Mouse (Mus musculus) B cell, adult 67 days (primary cell): ENCODE data around the gene Dcaf12. TPM values are rescaled to one million over a fixed set of nuclear protein-coding genes. Genes with fewer than 3 reads are reported as not detected.

Source experiments
- total RNA-seq, 2 experiments: library from RNA; stranded (reverse); gene quantifications; 4 replicates each; pipeline ENCODE4 v1.2.4; 2023

Dcaf12 gene
- 10 to 100 TPM; 52.6 to 56.7 TPM for total RNA-seq

DNA sequence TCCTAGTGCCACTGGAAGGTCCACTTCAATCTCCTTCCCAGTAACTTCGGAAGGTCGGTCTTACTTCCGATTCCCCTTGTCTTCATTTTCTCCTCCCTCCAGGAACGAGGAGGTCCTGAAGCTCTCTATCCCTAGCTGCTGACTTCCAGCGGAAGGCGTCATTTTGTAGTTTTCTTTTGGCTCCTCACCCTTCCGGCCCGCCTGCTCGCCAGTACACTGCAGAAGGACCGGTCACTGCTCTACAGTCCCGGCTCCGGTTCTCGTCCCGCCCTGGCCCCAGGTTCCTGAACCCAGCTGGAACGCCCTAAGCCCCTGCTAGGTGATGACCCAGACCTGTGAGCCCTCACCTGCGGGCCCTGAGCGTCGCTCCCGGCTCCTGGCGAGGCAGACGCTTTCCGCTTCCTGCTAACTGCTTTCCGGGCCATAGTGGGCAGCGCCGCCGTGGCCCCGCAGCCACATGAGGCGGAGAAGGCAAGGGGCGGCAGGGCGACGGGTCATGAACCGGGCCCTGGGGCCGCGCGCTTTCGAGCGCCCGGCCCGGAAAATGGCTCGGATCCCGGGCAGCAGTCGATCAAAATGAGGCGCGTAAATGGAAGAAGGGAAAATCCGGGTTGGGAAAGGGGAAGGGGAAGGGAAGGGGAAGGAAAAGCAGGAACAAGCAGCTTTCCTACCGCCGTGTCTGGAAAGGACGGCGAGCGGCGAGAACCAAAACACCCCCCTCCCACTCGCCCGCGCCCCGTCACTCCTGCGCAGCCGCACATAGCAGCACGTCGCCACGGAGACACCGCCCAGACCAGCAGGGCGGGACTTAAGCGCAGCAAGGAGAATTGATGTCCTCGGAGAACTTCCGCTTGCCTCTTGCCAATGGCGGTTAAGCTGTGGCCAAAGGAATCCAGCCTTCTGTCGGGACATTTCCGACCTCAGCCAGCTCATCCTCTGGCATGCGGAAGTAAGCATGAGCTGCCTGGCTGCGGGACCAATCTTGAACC lies at the start of gene Dcaf12:
Gene Dcaf12 (minus strand): TSS at position 749 of the 989 bp plus-strand sequence.

DNA sequence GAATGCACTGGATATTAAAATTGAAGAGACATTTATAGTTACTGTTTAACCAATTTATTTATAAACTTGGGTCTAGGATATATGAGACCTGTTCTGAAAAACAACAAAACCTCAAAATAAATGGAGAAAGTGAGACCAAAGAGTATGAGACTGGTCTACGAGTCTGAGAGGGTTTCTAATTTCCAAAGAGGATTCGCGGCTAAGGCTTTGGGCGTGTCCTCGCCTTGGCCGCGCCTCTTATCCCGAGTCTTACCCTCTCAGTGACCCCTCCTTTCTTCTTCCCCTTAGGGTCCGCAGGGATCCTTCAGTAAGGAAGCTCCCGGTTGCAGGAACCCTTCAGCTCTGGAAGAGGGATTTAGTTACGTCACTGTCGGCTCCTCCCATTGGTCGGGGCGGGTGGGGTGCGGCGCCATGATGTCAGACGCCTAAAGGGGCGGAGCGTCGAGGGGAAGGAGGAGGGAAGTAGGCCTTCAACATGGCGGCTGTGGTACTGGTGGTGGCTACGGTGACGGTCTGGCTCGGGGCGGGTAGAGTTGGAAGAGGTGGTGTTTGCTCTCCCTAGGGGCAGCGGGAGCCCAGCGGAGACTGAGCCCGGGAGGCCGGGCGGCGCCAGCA lies 34.0 kb upstream of the Dcaf12 start, which contains the start of gene Ubap1:
Gene Ubap1 (plus strand): TSS at position 413 of the 615 bp plus-strand sequence.

DNA sequence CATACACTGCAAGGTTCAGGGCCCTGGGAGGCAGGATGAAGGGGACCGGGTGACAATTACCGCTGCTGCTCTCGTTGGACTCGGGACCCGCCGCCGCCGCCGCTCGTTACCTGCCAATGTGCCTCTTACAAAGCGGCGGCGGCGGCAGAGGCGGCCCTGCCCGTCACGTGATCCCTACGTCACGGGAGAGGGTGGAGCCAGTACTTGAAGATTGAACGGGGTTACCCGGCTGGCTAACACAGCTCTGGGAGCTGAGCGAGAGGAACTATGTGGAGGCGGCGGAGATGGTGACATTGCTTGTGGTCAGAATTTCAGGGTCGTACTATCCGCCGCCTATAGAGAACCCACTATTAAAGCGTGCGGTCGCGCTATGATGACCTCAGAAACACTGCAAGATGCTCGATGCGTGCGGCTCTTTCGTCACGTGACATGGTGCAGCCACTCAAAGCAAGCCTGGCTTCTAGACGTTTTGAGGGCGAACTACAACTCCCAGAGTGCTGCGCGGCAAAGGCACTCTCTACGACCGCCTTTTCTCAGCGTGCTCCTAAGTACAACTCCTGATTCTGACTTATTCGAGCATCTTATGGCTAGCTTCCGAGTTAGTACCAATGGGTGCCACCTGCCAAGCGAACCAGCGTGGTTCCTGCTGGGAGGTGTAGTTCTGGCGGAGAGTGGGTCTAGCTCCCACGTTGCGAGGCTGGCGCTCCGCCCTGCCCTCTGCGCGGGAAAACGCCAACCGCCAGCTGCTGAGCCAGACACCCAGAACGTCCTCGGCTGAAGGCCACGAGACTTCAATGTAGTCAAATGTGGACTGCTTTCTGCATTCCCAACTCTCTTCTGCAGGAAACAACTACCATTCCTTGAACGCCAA lies 39.5 kb downstream of the Dcaf12 start, which contains the start of gene Ubap2:
Gene Ubap2 (minus strand): TSS at position 165 of the 871 bp plus-strand sequence.

Other genes starting within 250 kb of the Dcaf12 start
- 1 to 10 TPM in 1 of 2 experiments, under 1 TPM in 1; 0.41 to 2.9 TPM for gene Aqp3, start 216.7 kb downstream of the Dcaf12 start, total RNA-seq
- 10 to 100 TPM; 63.9 to 68.5 TPM for gene Nol6, start 190.4 kb downstream of the Dcaf12 start, total RNA-seq
- gene Ube2r2, start 179.1 kb downstream of the Dcaf12 start, total RNA-seq: 10 to 100 TPM; 86.9 to 89.8 TPM
- gene Ubap2, start 39.7 kb downstream of the Dcaf12 start, total RNA-seq: 10 to 100 TPM; 51.0 to 61.7 TPM
- 10 to 100 TPM; 49.9 to 58.5 TPM for gene Ubap1, start 34.1 kb upstream of the Dcaf12 start, total RNA-seq
- gene Kif24, start 150.0 kb upstream of the Dcaf12 start, total RNA-seq: 1 to 10 TPM; 4.0 to 4.8 TPM
- gene Nudt2, start 150.3 kb upstream of the Dcaf12 start, total RNA-seq: 1 to 10 TPM; 4.0 to 9.0 TPM
- gene AI464131, start 188.2 kb upstream of the Dcaf12 start, total RNA-seq: not detected
- under 1 TPM in 1 of 2 experiments, not detected in 1; 0.99 TPM for gene 1110017D15Rik, start 202.4 kb upstream of the Dcaf12 start, total RNA-seq